Mouse (Mus musculus): Measurements from ENCODE around the gene Psmd9.
"Not testable (repeated sequence)": the region's sequence is repeated elsewhere in the genome, so short reads cannot be mapped to it uniquely, and the experiment has no call there.

The Psmd9 gene

GRCm38 (mm10) chr5:123190912-123191311 is 21.7 kb downstream of the Psmd9 start:
- DNase-seq (ENCODE audit: low read depth, low spot score): no peak

- no peak for DNase-seq (ENCODE audit: low read depth, low spot score)
Observed at GRCm38 (mm10) chr5:123191427-123191826, 22.2 kb downstream of the Psmd9 start.

- no peak for DNase-seq (ENCODE audit: low read depth, low spot score)
Observed at GRCm38 (mm10) chr5:123192606-123193150, 23.5 kb downstream of the Psmd9 start.

- no peak for DNase-seq (ENCODE audit: low read depth, low spot score)
Observed at GRCm38 (mm10) chr5:123193436-123193835, 24.2 kb downstream of the Psmd9 start.

DNA sequence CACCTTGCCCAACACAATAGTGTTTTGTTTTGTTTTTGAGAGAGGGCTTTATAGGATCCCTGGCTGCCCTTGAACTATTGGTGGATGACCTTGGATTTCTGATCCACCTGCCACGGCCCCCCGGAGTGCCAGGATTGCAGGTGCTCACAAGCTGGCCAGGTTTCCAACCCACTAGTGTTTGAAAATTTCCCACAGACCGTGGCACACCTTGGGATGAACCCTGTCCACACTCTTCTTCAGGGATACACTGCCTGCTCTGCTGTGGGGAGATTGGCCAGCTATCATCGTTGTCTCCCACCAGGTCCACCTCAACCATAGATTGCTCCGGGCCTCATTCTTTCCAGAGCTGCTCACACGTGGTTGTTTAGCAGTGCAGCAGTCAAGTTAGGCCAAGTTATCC is 25.6 kb downstream of the Psmd9 start:
- DNase-seq (ENCODE audit: low read depth, low spot score): no peak

DNA sequence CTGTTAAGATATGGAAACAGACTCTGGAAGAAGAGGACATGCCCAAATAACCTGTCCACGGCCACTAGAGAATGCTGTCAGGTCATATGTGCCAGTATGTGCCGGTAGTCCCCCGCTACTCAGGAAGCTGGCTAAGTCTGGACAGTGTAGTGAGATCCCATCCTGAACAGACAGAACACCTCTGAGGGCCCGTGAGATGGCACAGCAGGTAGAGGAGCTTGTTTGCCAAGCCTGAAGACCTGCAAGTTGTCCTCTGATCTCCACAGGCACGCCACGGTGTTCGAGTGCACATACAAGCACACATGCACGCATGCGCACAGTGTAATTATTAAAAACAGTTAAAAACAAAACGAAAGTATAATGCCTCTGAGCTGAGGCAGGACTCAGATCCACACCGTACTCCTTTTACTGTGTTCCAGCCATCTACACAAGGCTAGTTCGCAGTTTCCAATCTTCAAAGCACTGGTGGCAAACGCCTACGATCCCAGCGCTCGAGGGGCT is 26.3 kb downstream of the Psmd9 start:
- no peak for DNase-seq (ENCODE audit: low read depth, low spot score)

GRCm38 (mm10) chr5:123196746-123197145 is 27.5 kb downstream of the Psmd9 start:
- no peak for DNase-seq (ENCODE audit: low read depth, low spot score)

DNA sequence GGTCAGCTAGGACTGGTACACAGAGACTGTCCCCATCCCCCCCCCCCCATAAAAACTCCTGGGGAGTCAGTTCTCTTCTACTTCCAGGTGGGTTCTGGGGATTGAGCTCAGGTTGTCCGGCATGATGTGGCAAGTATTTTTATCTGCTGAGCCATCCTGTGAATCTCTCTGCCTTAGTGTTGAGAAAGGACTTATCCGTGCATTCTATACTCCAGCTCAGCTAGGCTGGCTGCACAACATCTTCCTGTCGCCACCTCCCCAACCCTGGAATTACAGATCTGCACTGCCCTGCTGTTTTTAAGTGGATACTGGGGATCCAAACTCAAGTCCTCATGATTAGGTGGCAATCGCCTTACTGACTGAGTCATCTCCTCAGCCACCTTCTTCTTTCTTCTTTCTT is 29.3 kb downstream of the Psmd9 start:
- DNase-seq (ENCODE audit: low read depth, low spot score): no peak

GRCm38 (mm10) chr5:123200816-123201522 is 31.8 kb downstream of the Psmd9 start:
- DNase-seq (ENCODE audit: low read depth, low spot score): not testable (repeated sequence)

- no peak for DNase-seq (ENCODE audit: low read depth, low spot score)
Observed at GRCm38 (mm10) chr5:123201523-123201892, 32.3 kb downstream of the Psmd9 start.

GRCm38 (mm10) chr5:123201987-123202386 is 32.8 kb downstream of the Psmd9 start:
- no peak for DNase-seq (ENCODE audit: low read depth, low spot score)

GRCm38 (mm10) chr5:123202771-123203170 is 33.6 kb downstream of the Psmd9 start:
- DNase-seq (ENCODE audit: low read depth, low spot score): not testable (repeated sequence)

- DNase-seq (ENCODE audit: low read depth, low spot score): not testable (repeated sequence)
Observed at GRCm38 (mm10) chr5:123203591-123203990, 34.4 kb downstream of the Psmd9 start.

GRCm38 (mm10) chr5:123222346-123223050 is 53.3 kb downstream of the Psmd9 start:
- not testable (repeated sequence) for DNase-seq (ENCODE audit: low read depth, low spot score)

GRCm38 (mm10) chr5:123223051-123223410 is 53.8 kb downstream of the Psmd9 start:
- no peak for DNase-seq (ENCODE audit: low read depth, low spot score)

GRCm38 (mm10) chr5:123223861-123224260 is 54.6 kb downstream of the Psmd9 start:
- not testable (repeated sequence) for DNase-seq (ENCODE audit: low read depth, low spot score)

DNA sequence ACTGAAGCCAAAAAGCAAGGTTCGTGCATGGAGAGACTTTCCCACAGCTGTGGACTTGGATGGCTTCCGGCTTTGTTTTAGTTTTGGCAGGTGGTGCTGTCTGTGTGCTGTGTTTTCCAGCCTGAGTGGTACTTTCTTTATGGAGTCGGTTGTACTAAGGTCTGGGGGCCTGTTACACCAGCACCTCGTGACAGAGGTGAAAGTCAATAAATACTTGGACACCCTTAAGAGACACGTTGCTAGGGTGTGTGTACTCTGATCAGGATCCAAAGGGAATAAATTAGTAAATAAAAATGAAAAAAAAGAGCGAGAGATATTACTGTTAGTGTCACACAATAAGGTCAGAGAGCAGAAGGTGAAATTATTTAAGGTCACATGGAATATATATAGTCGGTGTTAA is 57.6 kb downstream of the Psmd9 start:
- no peak for DNase-seq (ENCODE audit: low read depth, low spot score)

DNA sequence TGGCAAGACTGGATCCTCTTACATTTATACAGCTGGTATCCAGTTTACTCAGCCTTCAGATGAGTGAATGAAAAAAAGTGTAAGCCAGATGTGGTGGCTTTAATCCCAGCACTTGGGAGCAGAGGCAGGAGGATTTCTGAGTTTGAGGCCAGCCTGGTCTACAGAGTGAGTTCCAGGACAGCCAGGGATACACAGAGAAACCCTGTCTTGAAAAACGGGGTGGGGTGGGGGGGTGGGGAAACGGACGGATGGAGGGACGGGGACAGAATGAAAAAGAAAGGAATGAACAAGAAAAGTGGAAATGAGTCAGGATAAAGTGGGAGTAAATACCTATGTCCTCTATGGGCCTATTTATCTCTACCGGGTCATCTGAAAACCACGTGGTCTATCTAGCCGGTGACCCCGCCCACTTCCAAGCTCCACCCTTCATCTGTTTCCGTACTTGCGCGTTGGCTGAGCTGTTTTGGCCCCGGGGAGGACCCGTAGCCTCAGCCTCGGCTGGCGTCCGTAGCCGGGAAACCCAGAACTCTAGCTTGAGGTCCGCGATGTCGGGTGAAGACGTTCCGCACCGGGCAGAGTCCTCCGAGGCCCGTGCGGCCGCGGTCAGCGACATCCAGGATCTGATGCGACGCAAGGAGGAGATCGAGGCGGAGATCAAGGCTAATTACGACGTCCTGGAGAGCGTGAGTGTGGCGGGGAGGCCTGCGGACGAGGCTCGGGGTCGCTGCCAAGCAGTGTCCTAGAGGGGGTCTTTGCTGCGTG is 58.7 kb downstream of the Psmd9 start:
- peak; percentile 93 for DNase-seq (ENCODE audit: low read depth, low spot score)

DNA sequence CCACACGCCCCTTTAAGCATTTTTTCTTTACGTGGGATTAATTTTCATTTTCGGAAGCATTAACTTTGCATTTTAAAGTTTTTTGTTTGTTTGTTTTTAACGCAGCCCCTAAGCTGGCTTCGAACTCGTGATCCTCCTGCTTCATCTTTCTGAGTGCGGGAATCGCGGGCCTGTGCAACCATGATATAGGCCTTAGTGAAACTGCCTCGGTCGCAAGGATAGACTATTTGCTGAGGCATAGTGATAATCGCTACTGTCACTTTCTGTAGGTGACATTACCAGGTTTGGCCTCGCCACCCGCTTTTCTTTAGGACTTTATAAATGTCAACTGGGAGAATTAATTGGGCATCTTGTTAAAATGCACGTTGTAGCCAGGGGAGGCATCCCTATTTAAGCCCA is 59.3 kb downstream of the Psmd9 start:
- no peak for DNase-seq (ENCODE audit: low read depth, low spot score)

GRCm38 (mm10) chr5:123229296-123229695 is 60.1 kb downstream of the Psmd9 start:
- DNase-seq (ENCODE audit: low read depth, low spot score): no peak

DNA sequence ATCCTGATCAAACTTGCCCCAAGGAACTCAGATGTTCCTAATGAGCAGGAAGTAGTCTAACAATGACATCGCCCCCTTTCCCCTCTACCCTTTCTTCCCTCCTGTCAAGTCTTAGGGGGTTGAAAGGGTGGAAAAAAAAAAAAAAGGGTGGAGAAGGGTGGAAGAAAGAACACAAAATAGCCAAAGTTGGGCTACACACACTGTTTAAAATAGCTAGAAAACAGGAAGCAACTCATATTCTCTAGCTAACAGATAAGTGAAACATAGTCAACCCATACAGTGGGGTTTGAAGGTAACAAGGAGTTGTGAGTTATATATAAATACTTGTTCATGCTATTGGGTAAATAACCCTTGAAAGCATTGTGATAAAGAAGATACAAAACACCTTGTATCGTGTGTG is 63.0 kb downstream of the Psmd9 start:
- DNase-seq (ENCODE audit: low read depth, low spot score): no peak

DNA sequence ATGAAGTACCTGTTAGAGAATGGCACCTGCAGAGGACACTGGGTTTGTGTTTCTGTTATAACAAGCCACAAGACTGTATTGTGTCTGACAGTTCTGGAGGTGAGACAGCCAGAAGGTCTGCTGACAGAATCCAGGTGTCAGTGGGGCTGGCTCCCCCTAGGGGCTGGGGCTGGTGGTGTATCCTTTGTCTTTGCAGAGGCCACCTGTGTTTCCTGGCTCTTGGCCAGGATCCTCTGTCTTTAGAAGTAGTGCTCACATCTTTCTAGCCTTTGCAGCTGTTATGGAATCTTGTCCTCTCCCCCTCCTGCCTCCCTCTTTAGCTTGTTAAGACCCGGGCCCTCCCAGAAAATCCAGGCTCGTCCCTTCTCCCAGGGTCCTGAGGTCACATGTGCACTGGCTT is 66.5 kb downstream of the Psmd9 start:
- DNase-seq (ENCODE audit: low read depth, low spot score): peak; percentile 64
